Mouse (Mus musculus): ENCODE data around the gene Slc22a20.

- TF ChIP-seq POLR2A (IDR thresholded peaks at IDR 0.05; ENCODE audit: borderline replicate concordance, control insufficient read depth, low read depth, low read length) (no peak), CTCF (IDR thresholded peaks at IDR 0.05; ENCODE audit: control insufficient read depth, insufficient read depth, low read length) (no peak)
Observed at GRCm38 (mm10) chr19:6030520-6031280, 44.8 kb upstream of the Slc22a20 start.
